Comparison of ENCODE assay signal across 31 mouse cellular contexts in genomic region chr10:19619736-19620135, GRCm38 (mm10). TPM values are rescaled to one million over a fixed set of nuclear protein-coding genes. Genes with fewer than 3 reads are reported as not detected.
DNase-seq lines count a peak whose midpoint lies in the region; ATAC-seq lines count a peak whose summit lies in the region.
"Had no signal": no experiment of that assay in that cellular context is flagged by ENCODE, and none has a peak within 500 bp of the region (broad histone marks: within the 10 kb centered on the region; RNA-seq: fewer than 3 reads in every experiment).

No protein-coding gene starts in this region.

- H3K27me3 ChIP-seq in forebrain, embryonic 14.5 days (replicated peaks; ENCODE audit: control insufficient read depth, insufficient read depth, low read length): no peaks in the 10 kb centered on the region
- H3K27me3 ChIP-seq: CH12.LX; embryonic facial prominence, embryonic 13.5 days; forebrain, embryonic 12.5 days; hindbrain, embryonic 12.5 days; hindbrain, embryonic 15.5 days had no signal

- no peak overlapping the region for H3K4me2 ChIP-seq in forebrain, embryonic 14.5 days (ENCODE audit: low read length)
- H3K4me2 ChIP-seq: embryonic facial prominence, embryonic 13.5 days; forebrain, embryonic 12.5 days; heart, embryonic 11.5 days; hindbrain, embryonic 12.5 days; hindbrain, embryonic 15.5 days had no signal

- no peaks in the 10 kb centered on the region for H3K4me1 ChIP-seq in forebrain, embryonic 14.5 days (ENCODE audit: control insufficient read depth, insufficient read depth, low read length)
- H3K4me1 ChIP-seq: embryonic facial prominence, embryonic 10.5 days; embryonic facial prominence, embryonic 13.5 days; forebrain, embryonic 12.5 days; hindbrain, embryonic 12.5 days; hindbrain, embryonic 15.5 days had no signal

- H3K9ac ChIP-seq in forebrain, embryonic 14.5 days (ENCODE audit: low read length): no peak overlapping the region
- H3K9ac ChIP-seq: embryonic facial prominence, embryonic 13.5 days; forebrain, embryonic 12.5 days; hindbrain, embryonic 12.5 days; hindbrain, embryonic 15.5 days had no signal

- DNase-seq in CD4-positive, CD25-positive, alpha-beta regulatory T cell, adult 2 months (ENCODE audit: low read depth, low spot score): peak; percentile 51
- DNase-seq in T-cell, adult 2 months (ENCODE audit: low spot score): peak; percentile 60
- no peak for DNase-seq in cerebellum, postnatal 25 days
- DNase-seq in forebrain, embryonic 14.5 days (ENCODE audit: low spot score): no peak
- no peak for DNase-seq in kidney, postnatal 25 days
- DNase-seq: adrenal gland, postnatal 10 days; adrenal gland, postnatal 36 days; B cell, adult 2 months; cerebellum, adult 18-20 months; cerebellum, adult 9-10 months; cerebellum, postnatal 14 days; embryo, embryonic 11 days; gastrocnemius, postnatal 10 days; gastrocnemius, postnatal 36 days; heart, adult 11 months; kidney, adult 18-20 months had no signal

- no peaks in the 10 kb centered on the region for H3K9me3 ChIP-seq in forebrain, embryonic 14.5 days (replicated peaks; ENCODE audit: control insufficient read depth, low read length)
- H3K9me3 ChIP-seq: embryonic facial prominence, embryonic 10.5 days; embryonic facial prominence, embryonic 13.5 days; forebrain, embryonic 12.5 days; G1E; hindbrain, embryonic 12.5 days; hindbrain, embryonic 15.5 days had no signal

- ATAC-seq in inflammation-experienced regulatory T-cells, adult 6 months: peak; percentile 58
- ATAC-seq in forebrain, embryonic 14.5 days: no peak
- ATAC-seq: forebrain, embryonic 16.5 days; intestine, embryonic 16.5 days had no signal

- no peak overlapping the region for H3K4me3 ChIP-seq in forebrain, embryonic 14.5 days (ENCODE audit: low read depth, low read length)
- H3K4me3 ChIP-seq: embryonic facial prominence, embryonic 10.5 days; embryonic facial prominence, embryonic 13.5 days; erythroblast, embryonic 14.5 days; forebrain, embryonic 12.5 days; hindbrain, embryonic 12.5 days; hindbrain, embryonic 15.5 days had no signal

- 44% methylated on average over 5 of the region's 5 CpGs for WGBS in forebrain, embryonic 14.5 days

- H3K36me3 ChIP-seq in forebrain, embryonic 14.5 days (ENCODE audit: control insufficient read depth, insufficient read depth, low read length): no peaks in the 10 kb centered on the region
- H3K36me3 ChIP-seq: embryonic facial prominence, embryonic 10.5 days; embryonic facial prominence, embryonic 13.5 days; forebrain, embryonic 12.5 days; G1E; hindbrain, embryonic 12.5 days; hindbrain, embryonic 15.5 days had no signal

- no peak overlapping the region for H3K27ac ChIP-seq in forebrain, embryonic 14.5 days (ENCODE audit: low read depth, low read length)
- H3K27ac ChIP-seq: embryonic facial prominence, embryonic 10.5 days; embryonic facial prominence, embryonic 13.5 days; forebrain, embryonic 12.5 days; hindbrain, embryonic 12.5 days; hindbrain, embryonic 15.5 days had no signal

RNA-seq across cellular contexts. Expression of gene Il22ra2, which starts 2.1 kb away (rescaled TPM):
- polyA plus RNA-seq in inflammation-experienced regulatory T-cells, adult 6 months (2017; shearing (Covaris generic)): under 1 TPM in 1 of 3 experiments, not detected in 2; 0.38 TPM
- not detected in 2 replicates for polyA plus RNA-seq in forebrain, embryonic 14.5 days (2014; fragmentation: Nextera tagmentation; extraction: Ambion mirVana)
- polyA plus RNA-seq: cortical plate, adult 2 months; embryonic facial prominence, embryonic 10.5 days; embryonic facial prominence, embryonic 13.5 days; erythroblast, embryonic 14.5 days; forebrain, embryonic 12.5 days; forebrain, embryonic 16.5 days; G1E; heart, embryonic 11.5 days; heart, embryonic 14.5 days; heart, postnatal 0 days; hindbrain, embryonic 12.5 days; hindbrain, embryonic 15.5 days; intestine, embryonic 16.5 days had no signal

RNA-seq across cellular contexts. Expression of gene Ifngr1, which starts 28.0 kb away (rescaled TPM):
- polyA plus RNA-seq in inflammation-experienced regulatory T-cells, adult 6 months (2017; shearing (Covaris generic)): 100 to 1,000 TPM; 221 to 397 (median 300) TPM
- polyA plus RNA-seq in forebrain, embryonic 14.5 days (2014; fragmentation: Nextera tagmentation; extraction: Ambion mirVana): 19.1 and 20.1 TPM in 2 replicates

Comparison
In these comparisons a context has a peak if more than half of its experiments do, and no peak if none do; other contexts are left out.
1. DNase-seq: peak in CD4-positive, CD25-positive, alpha-beta regulatory T cell, adult 2 months (single experiment) and T-cell, adult 2 months (single experiment); none in cerebellum, postnatal 25 days (0 of 2), forebrain, embryonic 14.5 days (single experiment) and kidney, postnatal 25 days (0 of 2).
2. RNA of gene Ifngr1, which starts 28.0 kb away (polyA plus RNA-seq): 221 to 397 TPM in inflammation-experienced regulatory T-cells, adult 6 months; 19.1 to 20.1 TPM in forebrain, embryonic 14.5 days; every median in the first group is over 10 times any median in the second.